Mouse (Mus musculus) naive thymus-derived CD4-positive, alpha-beta T cell, adult 2 months (primary cell): ENCODE measurements around the gene Foxl1.

Experiments used
- DNase-seq: peaks from one replicate; pipeline ENCODE4 v3.0.0-alpha.2; 2011; ENCODE audit warnings: low read depth

The Foxl1 gene

DNA sequence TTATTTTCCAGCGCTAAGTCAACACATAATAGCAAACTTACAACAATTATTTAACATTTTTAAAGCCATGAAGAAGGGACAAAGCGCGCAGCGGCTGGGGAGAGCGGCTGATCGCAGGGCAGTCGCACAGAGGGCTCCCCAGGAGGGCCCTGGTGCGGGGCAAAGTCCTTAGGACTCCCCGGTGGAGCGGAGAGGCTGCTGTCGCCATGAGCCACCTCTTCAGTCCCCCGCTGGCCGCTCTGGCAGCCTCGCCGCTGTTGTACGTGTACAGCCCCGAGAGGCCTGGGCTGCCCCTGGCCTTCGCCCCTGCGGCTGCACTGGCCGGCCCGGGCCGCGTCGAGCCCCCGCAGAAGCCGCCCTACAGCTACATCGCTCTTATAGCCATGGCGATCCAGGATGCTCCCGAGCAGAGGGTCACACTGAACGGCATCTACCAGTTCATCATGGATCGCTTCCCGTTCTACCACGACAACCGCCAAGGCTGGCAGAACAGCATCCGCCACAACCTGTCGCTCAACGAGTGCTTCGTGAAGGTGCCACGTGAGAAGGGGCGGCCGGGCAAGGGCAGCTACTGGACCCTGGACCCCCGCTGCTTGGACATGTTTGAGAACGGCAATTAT is at the start of gene Foxl1:
TSS of gene Foxl1 (plus strand) at position 185 of the 620 bp plus-strand sequence.
- DNase-seq = no peak

- DNase-seq = no peak
Measured at GRCm38 (mm10) chr8:121078721-121079120, 49.0 kb upstream of the Foxl1 start.

DNA sequence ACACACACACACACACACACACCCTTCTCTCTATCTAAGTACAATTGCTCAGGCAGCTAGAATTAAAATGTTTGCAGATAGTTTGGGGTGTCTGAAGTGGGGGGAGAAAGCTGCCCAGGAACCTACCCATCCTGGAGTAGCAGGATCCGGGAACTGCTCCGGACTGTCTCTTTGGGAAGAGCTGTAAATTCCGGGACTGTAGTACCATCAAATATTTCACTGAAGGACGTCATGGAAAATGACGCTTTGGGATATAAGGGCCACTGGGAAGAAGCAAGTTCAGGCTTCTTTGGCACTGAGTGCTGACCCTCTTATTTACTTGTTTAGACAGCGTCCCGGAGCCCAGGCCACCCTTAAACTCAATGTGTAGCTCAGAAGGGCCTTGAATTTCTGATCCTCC is 48.5 kb upstream of the Foxl1 start:
- no peak for DNase-seq

DNA sequence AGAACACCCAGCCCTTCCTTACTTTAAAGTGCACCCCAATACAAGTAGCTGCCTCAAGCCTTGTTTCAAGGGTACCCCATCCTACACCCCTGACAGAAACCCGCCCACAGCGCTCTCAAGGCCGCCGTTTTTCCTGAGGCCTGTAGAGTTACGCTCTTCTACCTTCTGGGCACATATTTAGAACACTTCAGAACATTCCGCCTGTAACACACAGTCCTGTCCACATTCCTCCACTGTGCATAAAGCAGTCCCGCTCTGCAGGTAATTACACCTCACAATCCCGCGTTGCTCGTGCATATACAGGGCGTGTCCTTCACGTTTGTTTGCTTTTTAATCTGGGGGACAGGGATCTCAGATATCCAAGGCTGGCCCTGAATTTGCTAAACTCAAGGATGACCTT is 47.8 kb upstream of the Foxl1 start:
- no peak for DNase-seq

DNA sequence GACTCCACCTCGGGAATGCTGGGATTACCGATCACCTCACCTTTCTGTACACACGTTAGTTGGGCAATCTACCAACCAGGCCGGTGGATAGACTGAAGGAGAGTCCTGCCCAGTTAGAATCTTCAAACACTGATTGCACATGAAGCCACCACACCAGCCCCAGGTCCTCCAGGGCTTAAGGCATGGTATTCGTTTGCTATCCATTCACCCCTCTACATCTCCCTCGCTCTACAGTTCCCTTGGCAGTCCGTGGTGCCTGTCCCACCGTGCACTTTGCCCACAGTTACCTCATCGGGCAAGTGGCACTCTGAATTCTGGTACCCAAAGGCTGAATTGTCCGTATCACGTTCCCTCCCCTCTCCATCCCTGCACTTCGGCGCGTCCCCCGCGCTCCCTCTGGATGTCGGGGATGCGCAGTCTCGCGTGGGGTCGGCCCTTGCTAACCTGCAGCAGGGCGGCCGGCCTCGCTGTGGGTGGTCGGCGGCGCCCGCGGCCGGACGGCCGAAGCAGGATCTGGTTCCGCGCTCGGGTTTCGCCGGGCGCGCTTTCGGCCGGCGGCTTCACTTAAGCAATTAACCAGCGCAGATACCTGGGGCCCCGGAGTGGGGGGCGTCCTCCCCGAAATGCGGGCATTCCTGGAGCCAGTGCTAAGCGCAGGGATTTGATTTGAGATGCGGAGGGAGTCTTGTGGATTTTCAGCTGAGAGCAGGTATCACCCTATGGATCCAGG is 47.2 kb upstream of the Foxl1 start:
- no peak for DNase-seq

- DNase-seq = no peak
Measured at GRCm38 (mm10) chr8:121081398-121081797, 46.3 kb upstream of the Foxl1 start.

GRCm38 (mm10) chr8:121082218-121083092 is 45.3 kb upstream of the Foxl1 start:
- no peak for DNase-seq

DNA sequence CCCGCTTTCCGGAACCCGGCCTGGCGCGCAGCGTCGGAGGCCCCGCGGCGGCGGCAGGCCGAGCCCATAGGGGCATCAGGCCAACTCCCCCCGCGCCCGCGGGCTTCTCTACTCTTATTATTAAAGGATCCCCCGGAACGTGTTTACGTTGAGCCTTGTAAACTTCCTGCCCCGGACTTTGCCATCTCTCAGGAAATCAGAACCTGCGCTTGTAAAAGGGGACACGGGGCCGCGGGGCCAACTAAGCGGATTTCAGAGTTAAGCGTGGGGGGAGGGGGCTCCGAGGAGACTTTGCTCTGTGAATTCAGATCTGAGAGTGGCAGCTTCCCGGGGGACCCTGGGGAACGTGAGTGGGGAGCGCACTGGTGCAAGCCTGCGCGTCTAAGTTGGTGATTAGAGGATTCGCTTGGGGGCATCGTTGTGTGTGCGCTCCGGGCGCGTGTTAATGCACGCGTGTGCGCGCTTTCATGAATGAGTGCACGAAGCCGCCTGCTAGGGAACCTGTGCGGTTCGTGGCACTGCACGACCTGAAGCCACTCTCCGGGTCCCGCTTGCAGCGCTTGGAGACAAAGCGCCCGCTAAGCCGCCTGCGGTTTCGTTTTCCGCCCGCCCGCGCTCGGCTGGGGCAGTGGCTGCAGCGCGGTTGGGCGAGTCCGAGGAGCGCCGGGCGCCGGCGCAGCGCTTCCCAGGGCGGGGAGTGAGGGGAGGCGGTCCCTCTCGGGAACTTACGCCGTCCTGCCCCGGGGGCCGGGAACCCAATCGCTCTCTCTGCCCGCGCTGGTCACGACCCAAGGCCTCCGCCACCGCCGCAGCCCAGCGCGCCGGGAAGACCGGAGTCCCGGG is 44.4 kb upstream of the Foxl1 start:
- no peak for DNase-seq

GRCm38 (mm10) chr8:121083936-121084209 is 43.9 kb upstream of the Foxl1 start:
- DNase-seq = no peak

- no peak for DNase-seq
Measured at GRCm38 (mm10) chr8:121084210-121084951, 43.4 kb upstream of the Foxl1 start, which contains the start of gene Foxf1. Gene Foxf1 (plus strand): TSS chr8:121084386.

- no peak for DNase-seq
Measured at GRCm38 (mm10) chr8:121085011-121085410, 42.7 kb upstream of the Foxl1 start.

DNA sequence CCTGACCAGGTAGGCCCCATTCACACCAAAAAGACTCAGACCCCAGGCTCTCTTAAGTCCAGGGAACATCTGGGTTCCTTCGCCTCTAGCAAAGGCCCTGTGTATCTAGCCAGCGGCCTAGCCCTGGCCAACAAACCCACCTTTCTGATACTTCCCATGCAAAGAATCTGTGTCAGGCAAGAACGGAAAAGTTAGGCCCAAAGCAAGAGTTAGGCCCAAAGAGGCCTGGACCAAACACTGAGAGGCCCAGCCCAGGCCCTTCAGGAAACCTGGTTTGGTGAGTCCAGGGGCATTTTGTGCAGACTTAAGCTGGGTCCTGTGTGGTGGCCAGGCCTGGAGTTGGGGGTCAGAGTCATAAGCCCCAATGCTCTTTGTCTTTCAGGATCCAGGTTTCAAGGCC is 42.2 kb upstream of the Foxl1 start:
- no peak for DNase-seq

DNA sequence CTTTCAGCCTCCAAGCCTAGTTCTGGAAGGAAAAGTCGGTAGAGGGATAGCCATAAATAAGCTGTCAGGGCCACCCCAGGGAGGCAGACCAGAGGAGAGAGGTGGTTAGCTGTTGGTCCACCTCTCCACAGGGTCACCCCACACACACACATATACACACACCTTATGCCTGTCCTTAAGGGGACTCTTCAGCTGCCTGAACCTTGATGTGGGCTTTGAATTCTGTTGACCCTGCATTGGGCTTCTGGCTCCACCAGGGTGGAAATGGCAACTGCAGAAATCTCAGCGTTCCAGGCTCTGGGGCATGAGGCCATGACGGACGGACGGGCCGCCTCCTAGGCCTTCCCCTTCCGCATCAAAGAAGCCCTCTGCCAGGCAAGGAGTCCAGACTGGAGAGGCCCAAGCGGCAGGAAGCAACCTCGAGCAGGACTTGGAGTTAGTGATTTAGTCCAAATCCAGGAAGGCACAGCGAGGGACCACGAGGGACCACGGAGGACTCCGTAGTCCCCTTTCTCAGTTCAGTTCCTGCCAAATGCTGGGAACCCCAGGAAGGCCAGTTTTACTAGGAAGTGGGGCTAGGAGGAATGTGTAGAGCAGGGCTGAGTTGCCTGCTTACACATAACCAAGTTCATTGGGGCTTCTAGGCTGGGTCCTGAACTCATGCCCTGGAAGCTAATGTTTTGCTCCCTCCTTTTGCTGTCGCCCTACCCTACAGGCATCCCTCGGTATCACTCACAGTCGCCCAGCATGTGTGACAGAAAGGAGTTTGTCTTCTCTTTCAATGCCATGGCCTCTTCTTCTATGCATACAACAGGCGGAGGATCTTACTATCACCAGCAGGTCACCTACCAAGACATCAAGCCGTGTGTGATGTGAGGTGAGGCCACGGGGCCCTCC is 41.5 kb upstream of the Foxl1 start:
- DNase-seq = no peak

DNA sequence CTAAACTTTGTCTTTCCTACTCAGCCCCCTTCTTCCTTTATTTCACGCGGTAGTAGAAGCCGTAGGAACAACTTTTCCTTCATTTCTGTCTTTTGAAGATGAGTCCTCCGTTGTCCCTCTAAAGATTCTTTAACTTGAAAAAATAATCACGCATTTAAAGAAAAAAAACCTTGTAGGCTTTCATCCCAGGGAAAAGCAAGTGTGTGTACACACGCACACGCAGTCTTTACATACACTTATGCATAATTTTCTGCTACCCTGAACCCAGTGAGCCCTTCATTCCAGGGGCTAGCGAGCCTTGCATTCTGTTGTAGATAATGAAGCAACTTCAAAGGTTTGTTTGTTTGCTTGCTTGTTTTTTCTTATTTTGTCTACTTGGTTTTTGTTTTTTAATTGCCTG is 39.5 kb upstream of the Foxl1 start:
- no peak for DNase-seq

DNA sequence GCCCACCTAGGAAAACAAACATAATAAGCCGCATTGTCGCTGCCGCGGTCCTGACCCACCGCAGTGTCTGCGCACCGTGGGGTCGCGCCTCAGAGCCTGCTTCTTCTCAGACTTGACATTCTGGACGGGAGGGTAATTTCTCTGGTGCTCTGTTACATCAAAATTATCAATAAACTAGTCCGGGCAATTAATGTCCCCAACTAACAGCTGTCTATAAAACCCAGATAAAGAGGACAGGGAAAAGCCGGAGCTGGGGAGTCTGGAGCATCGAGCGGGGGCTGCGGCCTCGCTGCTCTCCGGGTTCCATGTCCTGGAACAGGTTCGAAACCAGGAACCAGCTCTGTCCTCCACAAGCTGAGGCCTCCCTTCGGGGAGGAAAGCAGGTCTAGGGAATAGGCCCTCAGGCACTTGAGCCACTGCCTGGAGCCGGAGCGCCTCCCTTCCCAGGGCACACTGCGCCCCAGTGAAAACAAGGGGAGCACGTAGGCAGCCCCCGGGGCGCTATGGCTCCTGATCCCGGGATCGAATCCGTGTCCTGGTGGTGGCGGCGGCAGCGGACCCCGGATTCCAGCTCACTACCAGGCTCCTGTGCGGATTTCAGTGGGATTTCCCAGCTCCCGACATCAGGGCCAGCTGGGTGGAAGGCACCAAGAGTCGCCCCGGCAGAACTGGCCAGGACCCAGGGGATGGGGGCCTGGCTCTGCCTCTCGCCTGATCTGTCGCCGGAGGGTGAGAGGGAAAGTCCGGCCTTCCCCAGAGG is 38.7 kb upstream of the Foxl1 start:
- DNase-seq = no peak

GRCm38 (mm10) chr8:121089631-121090380 is 37.9 kb upstream of the Foxl1 start:
- no peak for DNase-seq

- DNase-seq = no peak
Measured at GRCm38 (mm10) chr8:121090716-121091115, 37.0 kb upstream of the Foxl1 start.

DNA sequence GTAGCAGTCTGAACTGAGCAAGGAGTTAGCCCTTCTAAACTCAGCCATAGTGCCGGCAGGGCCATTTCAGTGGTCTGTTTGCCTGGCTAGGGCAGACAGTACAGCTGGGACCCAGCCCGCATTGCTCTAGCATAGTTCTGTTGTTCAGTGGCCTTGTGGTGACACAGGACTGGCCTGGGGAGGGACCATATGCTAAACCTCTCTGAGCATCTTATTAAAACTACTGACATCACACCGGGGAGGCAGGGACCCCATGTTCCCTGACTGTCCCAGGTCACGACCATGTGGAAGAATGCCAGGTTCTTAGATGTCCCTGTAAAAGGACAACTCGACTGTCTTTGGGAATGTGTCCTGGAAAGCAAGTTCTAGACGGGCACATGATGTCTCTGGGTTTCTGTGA is 35.6 kb upstream of the Foxl1 start:
- no peak for DNase-seq

DNA sequence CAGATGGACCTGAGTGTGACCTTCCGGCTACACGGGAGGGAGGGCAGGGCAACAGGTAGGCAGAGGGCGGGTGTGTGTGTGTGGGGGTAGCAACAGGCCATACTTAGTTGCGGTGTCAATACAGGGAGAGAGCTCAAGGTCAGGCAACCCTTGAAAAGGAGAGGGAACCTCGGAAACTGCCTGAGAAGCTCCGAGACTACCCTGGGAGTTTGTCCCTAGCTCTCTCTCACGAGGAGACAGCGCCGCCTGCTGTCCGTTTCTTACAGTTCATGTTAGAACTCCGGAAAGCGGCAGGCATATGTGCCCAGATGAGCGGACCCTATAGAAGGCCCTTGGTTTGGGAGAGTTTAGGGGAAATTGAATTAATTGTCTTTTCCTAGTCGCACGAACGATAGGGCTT is 35.1 kb upstream of the Foxl1 start:
- peak; percentile 79 for DNase-seq
